Mouse (Mus musculus): ENCODE measurements around the gene Gm13275.
"Not testable (repeated sequence)": the region's sequence is repeated elsewhere in the genome, so short reads cannot be mapped to it uniquely, and the experiment has no call there.

Gm13275 gene

GRCm38 (mm10) chr4:88799365-88799764, 5.1 kb downstream of the Gm13275 start, which contains the start of gene Gm13285:
Gene Gm13285, plus strand, starts transcription at chr4:88799665.
- DNase-seq = not testable (repeated sequence)

- not testable (repeated sequence) for DNase-seq
These were observed 8.7 kb downstream of the Gm13275 start, which contains the start of gene Gm13287 for GRCm38 (mm10) chr4:88802954-88803353. Gene Gm13287, plus strand, starts transcription at chr4:88803254.

GRCm38 (mm10) chr4:88805231-88805630, 10.9 kb downstream of the Gm13275 start, which contains the start of gene Gm13288:
Gene Gm13288, plus strand, starts transcription at chr4:88805531.
- not testable (repeated sequence) for DNase-seq

GRCm38 (mm10) chr4:88805761-88806160, 11.5 kb downstream of the Gm13275 start:
- peak; percentile 40 for DNase-seq

- DNase-seq = no peak
These were observed 21.6 kb downstream of the Gm13275 start, which contains the start of gene Ifna7 for GRCm38 (mm10) chr4:88815928-88816327. Gene Ifna7, plus strand, starts transcription at chr4:88816228.

GRCm38 (mm10) chr4:88819659-88820058, 25.4 kb downstream of the Gm13275 start, which contains the start of gene Ifna11:
Gene Ifna11, plus strand, starts transcription at chr4:88819959.
- no peak for DNase-seq

GRCm38 (mm10) chr4:88822995-88823394, 28.7 kb downstream of the Gm13275 start:
- DNase-seq = peak; percentile 4

GRCm38 (mm10) chr4:88827116-88827515, 32.8 kb downstream of the Gm13275 start, which contains the start of gene Ifna6:
Gene Ifna6, plus strand, starts transcription at chr4:88827416.
- not testable (repeated sequence) for DNase-seq

GRCm38 (mm10) chr4:88830523-88830922, 36.2 kb downstream of the Gm13275 start:
- DNase-seq = peak; percentile 21

GRCm38 (mm10) chr4:88835225-88835624, 40.9 kb downstream of the Gm13275 start, which contains the start of gene Ifna5:
Gene Ifna5, plus strand, starts transcription at chr4:88835525.
- DNase-seq = not testable (repeated sequence)

- DNase-seq = peak; percentile 13
These were observed 44.5 kb downstream of the Gm13275 start for GRCm38 (mm10) chr4:88838828-88839227.

- DNase-seq = no peak
These were observed 45.8 kb downstream of the Gm13275 start for GRCm38 (mm10) chr4:88840058-88840457.

- no peak for DNase-seq
These were observed 47.2 kb downstream of the Gm13275 start, which contains the start of gene Ifna4 for GRCm38 (mm10) chr4:88841438-88841911. Gene Ifna4, plus strand, starts transcription at chr4:88841861.

Measured in kidney, adult 9 months (tissue).